Mouse (Mus musculus): ENCODE results near the gene Foxs1.

Foxs1 gene

GRCm38 (mm10) chr2:152902658-152903057 lies 30.4 kb downstream of the Foxs1 start:
- no peak for DNase-seq

- no peak for DNase-seq
These were observed 31.7 kb downstream of the Foxs1 start for GRCm38 (mm10) chr2:152901296-152901695.

GRCm38 (mm10) chr2:152899011-152899410 lies 34.0 kb downstream of the Foxs1 start:
- DNase-seq: peak; percentile 33

- DNase-seq: no peak
These were observed 36.1 kb downstream of the Foxs1 start for GRCm38 (mm10) chr2:152896926-152897325.

- DNase-seq: no peak
These were observed 37.2 kb downstream of the Foxs1 start for GRCm38 (mm10) chr2:152895834-152896233.

- DNase-seq: no peak
These were observed 44.2 kb downstream of the Foxs1 start for GRCm38 (mm10) chr2:152888774-152889173.

GRCm38 (mm10) chr2:152887230-152887629 lies 45.8 kb downstream of the Foxs1 start:
- DNase-seq: no peak

GRCm38 (mm10) chr2:152884101-152884645 lies 48.8 kb downstream of the Foxs1 start:
- peak; percentile 82 for DNase-seq
